Mouse (Mus musculus): ENCODE results near the gene Prune1.
A peak's percentile ranks its signal among the peaks of the same experiment; 100 is the strongest.
"Not testable (repeated sequence)": the region's sequence is repeated elsewhere in the genome, so short reads cannot be mapped to it uniquely, and the experiment has no call there.

Gene Prune1

DNA sequence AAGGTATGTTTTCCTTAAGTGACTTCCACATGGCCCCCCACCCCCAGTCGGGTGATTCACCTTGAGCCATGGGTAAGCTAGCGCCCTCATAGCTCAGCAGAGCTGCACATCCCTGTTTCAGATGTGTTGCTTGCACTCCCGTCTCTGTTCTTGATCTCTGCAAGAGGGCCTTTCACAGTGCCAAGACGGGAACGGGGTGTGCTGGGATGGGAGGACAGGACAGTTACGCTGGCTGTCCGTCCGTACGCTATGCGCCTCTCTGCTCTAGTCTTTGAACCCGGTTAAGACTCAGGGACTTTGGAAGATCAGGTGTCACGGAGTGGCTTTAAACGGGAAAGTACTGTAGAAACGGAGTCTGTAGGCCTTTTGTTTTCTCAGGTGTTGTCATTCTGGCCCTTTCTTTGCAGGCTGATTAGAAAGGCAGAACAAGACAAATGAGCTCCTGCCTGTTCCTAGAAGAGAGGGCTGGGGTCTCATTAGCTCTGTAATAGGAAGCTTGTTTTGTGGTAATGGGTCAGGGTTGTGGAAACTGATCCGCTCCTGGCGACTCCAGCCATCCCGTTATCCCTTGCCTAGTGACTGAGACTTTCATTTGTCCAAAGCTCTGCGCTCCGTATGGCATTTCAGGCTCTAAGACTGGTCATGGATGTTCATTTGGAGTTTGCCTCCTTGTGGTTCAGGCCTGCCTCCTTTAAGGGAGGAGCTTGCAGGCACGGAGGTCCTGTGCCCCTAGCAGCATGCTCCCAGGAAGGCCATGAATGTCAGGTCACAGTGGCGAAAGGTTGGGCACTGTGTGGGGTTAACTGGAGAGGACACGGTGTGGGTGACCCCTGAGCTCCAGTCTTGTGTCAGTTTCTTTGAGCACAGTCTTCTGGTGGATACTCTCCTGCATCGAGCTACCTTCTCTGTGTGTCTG is 46.2 kb downstream of the Prune1 start:
- no peak for DNase-seq

- peak; percentile 41 for DNase-seq
Observed at GRCm38 (mm10) chr3:95233303-95233980, 48.4 kb downstream of the Prune1 start.

- peak; percentile 72 for DNase-seq
Observed at GRCm38 (mm10) chr3:95232771-95233170, 49.1 kb downstream of the Prune1 start.

DNA sequence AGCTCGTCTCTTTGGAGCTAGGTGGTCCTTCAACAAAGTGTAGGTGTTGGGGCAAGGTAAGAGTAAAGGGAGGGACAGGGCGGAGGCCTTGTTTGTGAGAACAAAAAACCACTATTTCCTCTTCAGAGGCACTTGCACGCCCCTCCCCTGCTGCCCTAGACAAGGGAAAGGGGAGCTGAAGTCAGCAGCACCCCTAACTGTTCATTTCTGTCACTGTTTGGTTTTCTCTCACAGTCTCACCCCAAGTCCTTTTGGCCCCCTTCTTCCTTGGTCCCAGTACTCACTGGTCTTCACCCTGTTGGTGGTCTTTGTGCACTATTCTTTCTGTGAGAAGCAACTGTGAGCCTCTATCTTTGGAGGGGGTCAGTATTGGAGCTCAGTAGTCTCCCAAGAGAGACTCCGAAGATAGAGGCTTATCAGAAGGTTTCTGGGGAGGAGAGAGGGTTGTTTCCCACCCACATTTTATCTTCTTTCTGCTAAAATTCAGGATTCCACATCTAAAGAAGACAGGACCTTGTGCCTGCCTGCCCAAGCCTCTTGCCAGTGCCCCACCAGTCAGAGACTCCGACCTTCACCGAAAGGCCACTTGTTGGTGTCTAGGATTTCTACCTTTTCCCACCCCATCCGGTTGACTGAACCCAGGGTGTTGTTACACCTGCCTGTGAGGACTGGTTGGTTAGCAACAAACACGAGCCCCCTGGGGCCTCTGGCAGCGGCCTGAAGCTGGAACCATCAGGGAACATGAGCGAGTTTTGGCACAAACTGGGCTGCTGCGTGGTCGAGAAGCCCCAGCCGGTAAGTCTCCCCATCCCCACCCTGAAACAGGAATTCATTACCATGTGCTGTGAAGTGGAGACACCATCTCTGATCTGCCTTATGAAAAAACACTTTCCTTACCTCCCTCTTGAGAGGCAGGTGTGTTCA is 50.3 kb downstream of the Prune1 start, which contains the start of gene Mllt11:
Gene Mllt11, minus strand, starts transcription at position 874 of the 924 bp plus-strand sequence.
- DNase-seq, result peak; percentile 48

DNA sequence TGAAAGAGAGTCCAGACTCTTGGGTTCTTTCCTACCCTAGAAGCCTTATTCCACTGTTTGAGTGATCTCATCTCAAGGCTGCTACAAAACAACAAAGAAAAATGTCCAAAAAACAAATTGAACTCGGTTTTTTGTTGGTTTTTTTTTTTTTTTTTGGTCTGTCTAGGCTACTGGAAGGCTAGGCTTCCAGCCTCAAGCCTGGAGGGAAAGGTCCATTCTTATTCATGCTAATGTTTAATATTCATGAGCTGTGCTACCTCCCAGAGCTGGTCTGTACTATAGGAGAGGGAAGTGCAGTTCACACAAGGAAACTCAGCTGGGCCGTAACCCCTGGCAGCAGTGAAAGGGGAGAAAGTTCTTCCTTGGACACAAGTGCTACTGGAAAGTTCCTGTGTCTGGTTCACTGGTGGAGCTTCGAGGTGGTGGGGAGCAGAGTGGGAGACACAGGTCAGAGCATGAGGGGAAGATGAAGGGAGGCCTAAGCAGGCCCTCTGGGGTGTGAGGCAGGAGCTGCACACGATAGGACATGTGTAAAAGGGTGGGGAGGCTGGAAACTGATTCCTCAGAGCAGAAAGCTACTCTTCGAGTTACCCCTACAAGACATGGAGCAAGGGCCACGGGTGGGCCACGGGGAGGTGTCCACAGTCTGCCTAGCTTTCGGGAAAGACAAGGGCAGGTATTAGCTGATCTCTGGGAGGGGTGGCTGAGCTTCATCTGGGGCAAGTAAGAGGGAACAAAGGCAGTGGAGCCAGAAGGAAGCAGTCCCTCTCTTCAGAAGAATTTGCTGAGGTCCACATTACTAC is 51.2 kb downstream of the Prune1 start:
- DNase-seq, result peak; percentile 68

- DNase-seq, result peak; percentile 75
Observed at GRCm38 (mm10) chr3:95229781-95230494, 51.9 kb downstream of the Prune1 start.

DNA sequence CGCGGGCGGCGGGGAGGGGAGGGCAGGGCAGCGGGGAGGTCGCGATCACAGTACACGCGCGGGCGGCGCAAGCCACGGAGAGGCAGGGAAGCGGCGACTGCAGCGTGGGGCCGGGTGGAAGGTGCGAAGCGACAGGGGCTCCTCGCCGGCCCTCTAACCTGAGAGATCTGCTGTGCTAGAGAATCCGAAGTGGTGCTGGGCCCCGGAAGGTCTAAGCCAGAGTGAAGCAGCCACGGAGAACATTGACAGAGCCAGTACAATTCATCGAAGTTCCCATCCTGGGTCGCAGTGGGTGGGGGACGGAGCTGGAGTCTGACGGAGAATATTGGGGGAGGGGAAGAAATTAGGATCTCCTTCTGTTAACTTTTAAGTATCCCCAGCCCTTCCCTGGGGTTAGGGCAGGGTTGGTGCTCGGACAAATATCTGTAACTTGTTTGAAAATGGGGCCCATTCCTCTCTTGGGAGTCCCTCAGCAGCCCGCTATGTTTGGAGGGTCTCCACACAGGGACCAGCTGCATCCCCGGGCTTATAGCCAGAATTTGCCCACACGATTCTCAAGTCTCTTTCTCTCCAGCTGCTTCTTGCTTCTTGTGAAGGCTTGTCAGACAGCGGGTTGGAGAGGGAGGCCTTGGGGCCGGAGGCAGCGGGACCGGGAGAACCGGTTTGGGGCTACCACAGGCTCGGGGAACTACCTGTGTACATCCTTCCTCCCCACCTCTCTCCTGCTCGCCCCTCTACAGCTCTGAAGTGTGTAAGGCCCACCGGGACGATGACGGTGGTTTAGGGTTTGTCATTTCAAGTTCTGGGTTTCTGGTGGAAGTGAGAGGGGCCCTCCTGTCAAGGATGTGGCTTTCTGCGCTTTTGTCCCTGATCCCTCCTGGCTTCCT is 52.7 kb downstream of the Prune1 start:
- peak; percentile 67 for DNase-seq

GRCm38 (mm10) chr3:95228148-95228893 is 53.6 kb downstream of the Prune1 start, which contains the start of gene Cdc42se1:
TSS of gene Cdc42se1 (plus strand) at chr3:95228732.
- peak; percentile 93 for DNase-seq

- DNase-seq, result no peak
Observed at GRCm38 (mm10) chr3:95227214-95227613, 54.7 kb downstream of the Prune1 start.

DNA sequence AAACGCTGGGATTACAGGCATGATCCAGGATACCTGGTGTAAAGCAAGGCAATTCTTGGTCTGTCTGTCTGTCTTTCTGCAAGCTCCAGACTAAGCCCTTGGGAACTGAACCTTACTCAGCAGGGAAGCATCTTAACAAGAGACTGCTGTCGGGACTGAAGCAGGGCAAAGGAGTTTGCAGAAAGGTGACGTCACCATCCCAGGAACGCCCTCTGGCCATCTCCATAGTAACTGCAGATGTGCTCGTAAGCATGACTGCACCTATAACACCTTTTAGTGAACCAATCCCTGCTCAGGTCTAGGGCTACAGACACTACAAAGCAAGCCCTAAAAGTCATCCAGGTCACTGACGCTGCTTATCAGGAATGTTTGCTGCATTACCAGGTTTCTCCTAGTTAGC is 57.6 kb downstream of the Prune1 start:
- DNase-seq, result peak; percentile 59

DNA sequence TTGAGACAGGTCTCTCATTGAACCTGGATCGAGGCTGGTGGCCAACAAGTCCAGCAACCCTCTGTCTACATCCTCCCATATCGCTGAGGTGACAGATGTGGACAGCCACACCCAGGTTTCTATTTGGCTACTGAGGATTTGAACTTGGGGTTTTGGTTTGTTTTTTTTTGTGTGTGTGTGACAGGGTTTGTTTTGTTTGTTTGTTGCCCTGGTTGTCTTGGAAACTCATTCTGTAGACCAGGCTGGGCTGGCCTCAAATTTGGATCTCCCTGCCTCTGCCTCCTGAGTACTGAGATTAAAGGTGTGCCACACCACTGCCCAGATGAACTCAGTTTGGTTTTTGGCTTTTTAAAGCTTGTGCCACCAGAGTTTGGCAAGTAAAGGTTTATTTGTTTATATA is 58.8 kb downstream of the Prune1 start:
- DNase-seq, result no peak

GRCm38 (mm10) chr3:95218466-95219137 is 63.3 kb downstream of the Prune1 start:
- DNase-seq, result no peak

GRCm38 (mm10) chr3:95217255-95218134 is 64.4 kb downstream of the Prune1 start, which contains the start of gene Gabpb2:
TSS of gene Gabpb2 (minus strand) at chr3:95217916.
- DNase-seq, result peak; percentile 97

GRCm38 (mm10) chr3:95216655-95217254 is 65.1 kb downstream of the Prune1 start:
- no peak for DNase-seq

DNA sequence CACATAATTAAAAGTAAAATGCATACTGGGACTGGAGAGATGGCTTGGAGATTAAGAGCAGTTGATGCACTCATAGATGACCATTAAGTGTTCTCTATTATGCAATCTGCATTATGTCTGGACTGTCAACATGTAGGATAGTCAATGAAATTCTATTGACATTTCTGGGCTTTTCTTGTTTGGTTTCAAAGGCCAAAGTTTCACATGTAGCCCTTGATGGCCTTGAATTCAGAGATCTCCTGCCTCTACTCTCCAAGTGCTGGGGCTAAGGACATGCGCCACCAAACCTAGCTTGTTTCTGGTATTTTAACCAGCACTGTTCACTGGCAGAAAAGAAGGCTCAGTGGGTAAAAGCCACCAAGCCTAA is 68.3 kb downstream of the Prune1 start:
- no peak for DNase-seq

DNA sequence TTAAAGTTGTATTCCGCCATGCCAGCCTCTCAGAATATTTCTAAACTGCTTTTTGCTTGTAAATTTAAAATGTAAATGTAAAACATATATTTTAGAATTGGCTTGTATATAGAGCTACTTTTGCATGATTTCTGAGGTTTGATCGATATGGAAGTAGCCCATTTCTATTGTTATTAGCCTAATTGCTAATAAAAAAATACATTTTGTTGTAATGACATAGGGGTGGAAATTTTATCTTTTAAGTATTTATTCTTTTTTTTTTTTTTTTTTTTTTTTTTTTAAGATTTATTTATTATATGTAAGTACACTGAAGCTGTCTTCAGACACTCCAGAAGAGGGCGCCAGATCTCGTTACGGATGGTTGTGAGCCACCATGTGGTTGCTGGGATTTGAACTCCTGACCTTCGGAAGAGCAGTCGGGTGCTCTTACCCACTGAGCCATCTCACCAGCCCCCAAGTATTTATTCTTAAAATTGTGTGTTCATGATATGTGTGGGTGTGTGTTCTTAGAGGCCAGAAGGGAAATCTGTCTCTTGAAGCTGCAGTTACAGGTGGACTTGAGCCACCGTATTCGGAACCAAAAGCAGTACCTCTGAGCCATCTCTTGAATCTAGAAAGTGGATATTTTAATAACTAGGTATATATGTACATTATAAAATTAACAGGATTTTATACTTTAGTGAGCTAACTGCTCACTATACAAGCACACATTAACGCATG is 68.8 kb downstream of the Prune1 start:
- DNase-seq, result not testable (repeated sequence)

- no peak for DNase-seq
Observed at GRCm38 (mm10) chr3:95210585-95210984, 71.3 kb downstream of the Prune1 start.
